Mouse (Mus musculus) adrenal gland, adult 2 months (tissue): Measurements from ENCODE around the gene Lgals3bp. TPM values are rescaled to one million over a fixed set of nuclear protein-coding genes. Genes with fewer than 3 reads are reported as not detected.

Experiments used
- DNase-seq: peaks from one replicate; pipeline ENCODE4 v3.0.0; 2021
- polyA plus RNA-seq: library from polyadenylated mRNA; depleted of rRNA; stranded (reverse); fragments of >200 nt; gene quantifications from 2 replicates; pipeline ENCODE4 v1.2.3, GENCODE M21; 2012; rRNA removed
- total RNA-seq, 2 experiments: library from RNA; stranded (reverse); gene quantifications; 2 replicates each; pipeline ENCODE4 v1.2.3; 2021

Lgals3bp gene
- total and polyA plus RNA-seq, 3 experiments, result 92.7 to 430 (median 160) TPM

DNA sequence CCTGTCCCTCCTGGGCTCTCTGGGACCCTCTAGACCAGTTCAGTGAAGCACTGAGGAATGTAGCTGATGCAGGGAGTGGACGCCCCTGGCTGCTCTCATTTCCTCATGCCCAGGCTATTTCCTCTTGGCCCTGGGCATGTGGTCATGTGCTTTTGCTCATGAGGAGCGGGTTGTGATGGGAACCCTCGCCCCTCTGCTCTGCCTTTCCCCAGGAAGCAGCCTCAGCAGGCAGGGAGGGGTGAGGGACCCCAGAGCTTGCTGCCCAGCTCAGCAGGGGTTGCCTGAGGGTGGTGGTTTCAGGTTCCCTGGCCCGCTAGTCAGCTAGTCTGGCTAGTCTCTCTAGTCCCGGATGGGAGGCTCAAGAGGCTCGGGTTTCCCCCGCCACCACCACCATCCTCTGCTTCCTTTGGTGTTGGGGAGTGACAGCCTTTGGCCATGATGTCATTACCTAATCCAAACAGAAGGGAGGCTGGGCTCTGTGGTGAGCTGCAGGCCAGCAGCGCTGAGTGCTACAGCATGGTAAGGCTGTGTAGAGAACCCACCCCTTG, 38.8 kb downstream of the Lgals3bp start:
- DNase-seq, result peak; percentile 53

DNA sequence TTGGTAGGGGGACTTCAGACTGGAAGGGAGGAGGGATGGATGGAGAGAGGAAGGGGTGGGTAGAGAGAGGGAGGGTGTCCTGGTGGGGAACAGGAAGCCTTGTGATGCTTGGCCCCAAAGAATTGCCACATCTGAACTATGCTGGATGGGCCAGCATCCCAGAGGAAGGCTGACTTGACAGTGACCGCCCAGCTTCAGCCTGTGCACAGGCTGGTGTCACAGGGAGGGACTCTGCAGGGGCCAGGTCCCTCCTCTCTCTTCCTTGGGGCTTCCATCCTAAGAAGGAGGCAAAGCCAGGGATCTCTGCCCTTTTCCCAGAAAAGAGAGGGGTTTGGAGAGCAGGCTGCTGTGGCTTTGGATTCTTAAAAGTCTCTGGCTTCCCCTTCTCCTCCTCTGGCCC, 39.4 kb downstream of the Lgals3bp start:
- DNase-seq, result no peak

DNA sequence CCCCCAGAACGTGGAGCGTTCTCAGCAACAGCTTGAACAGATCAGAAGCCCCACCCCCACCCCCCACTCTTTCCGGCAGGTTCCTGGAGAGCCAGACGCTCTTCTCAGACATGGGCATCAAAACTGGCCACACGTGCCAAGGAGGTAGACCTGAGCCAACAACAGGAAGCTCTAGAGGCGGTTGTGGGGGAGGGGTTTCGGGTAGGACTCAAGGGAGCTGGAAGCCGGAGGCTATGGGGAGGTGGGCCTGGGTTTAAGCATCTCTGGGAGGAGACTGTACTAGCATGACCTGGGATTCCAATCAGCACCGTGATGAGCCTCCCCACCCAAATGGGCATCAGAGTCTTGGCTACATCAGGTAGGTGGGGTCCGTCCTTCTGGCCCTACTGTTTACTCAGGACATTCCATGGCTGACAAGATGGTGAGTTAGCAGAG, 41.0 kb downstream of the Lgals3bp start:
- DNase-seq, result no peak

- no peak for DNase-seq
Observed at GRCm38 (mm10) chr11:118360491-118360890, 41.4 kb downstream of the Lgals3bp start.

- DNase-seq, result no peak
Observed at GRCm38 (mm10) chr11:118355640-118356039, 46.3 kb downstream of the Lgals3bp start, which contains the start of gene Timp2. TSS of gene Timp2 (minus strand) at chr11:118355740.

- DNase-seq, result peak; percentile 91
Observed at GRCm38 (mm10) chr11:118355205-118355604, 46.7 kb downstream of the Lgals3bp start.

- no peak for DNase-seq
Observed at GRCm38 (mm10) chr11:118354636-118355191, 47.2 kb downstream of the Lgals3bp start.

DNA sequence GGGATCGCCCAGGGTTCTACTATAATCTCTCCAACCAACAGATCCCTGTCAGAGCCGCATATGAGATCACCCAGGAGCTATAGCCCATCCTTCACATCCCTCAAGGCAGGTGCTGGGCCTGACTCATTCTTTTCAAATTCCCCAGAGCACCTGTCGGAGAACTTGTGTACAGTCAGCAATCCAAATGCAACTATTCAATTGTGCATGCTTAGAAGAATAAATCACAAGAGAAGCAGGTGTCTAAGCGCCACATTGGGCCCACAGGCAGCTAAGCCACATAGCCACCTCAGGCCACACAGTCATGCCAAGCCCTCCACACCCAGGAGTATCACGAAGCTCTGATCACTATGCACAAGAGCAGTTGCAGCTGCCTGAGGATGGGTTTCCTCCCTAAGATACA, 52.4 kb downstream of the Lgals3bp start:
- DNase-seq, result no peak

DNA sequence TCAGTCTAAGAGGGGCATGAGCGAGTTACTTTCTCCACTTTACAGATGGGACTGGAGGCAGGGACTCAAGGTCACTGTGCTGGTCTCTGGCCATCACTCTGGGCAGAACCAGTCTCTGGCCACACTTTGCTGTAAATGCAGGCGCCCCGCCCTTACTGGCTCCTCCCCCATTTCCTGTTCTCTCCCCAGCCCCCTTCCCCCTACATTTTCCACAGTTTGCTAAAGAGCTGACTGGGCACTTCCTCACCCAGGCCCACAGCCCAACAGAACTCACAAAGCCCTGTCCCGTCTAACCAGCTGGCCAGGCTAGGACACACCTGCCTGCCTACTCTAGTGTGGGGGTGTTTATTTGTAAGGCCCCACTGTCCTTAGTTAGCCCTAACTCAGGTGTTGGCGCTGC, 53.0 kb downstream of the Lgals3bp start:
- DNase-seq, result peak; percentile 35

DNA sequence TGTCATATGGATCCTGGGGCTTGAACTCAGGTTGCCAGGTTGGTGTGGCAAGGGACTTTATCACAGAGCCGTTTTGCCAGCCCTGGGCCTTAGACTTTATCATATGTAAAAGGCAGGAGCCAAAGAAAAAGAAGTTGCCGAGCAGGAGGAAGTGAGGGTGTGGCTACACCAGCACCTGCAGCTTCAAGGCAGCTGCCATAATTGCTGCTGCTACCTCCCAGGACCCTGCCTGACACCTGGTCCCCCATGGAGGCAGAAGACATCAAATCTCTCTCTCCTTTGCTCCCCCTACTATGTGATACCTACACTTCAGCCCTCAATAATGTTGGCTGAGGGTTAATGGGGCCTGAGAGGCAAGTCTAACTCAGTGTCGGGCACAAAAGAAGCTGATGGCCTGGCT, 53.5 kb downstream of the Lgals3bp start:
- no peak for DNase-seq

- DNase-seq, result no peak
Observed at GRCm38 (mm10) chr11:118347911-118348310, 54.0 kb downstream of the Lgals3bp start.

GRCm38 (mm10) chr11:118347391-118347790, 54.5 kb downstream of the Lgals3bp start:
- no peak for DNase-seq

DNA sequence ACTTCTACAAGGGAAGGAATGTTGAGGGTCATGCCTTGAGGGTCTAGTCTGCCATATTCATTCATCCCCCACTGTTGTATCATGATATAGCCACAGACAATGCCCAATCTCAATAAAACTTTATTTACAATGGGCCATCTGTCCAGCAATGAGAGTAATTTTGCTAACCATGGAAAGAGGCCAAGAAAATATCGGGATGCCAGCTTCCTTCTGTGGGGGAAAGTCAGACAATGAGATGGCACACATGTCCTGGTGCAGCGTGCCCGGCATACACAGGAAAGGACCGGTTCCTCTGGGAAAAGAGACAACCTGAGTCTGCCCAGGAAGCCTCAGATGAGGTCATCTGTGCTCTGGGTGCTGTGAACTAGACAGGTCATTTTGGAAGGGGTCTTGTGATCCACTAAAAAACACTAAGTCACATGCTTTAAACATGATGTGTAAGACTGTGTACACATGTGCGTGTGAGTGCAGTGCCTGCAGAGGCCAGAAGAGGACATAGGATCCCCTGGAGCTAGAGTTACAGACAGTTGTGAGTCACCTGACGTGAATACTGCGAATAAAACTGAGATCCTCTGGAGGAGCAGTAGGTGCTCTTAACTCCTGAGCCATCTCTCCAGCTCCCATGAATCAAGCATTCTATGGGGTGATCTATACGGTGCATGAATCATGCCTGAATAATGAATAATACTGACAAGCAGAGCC, 55.3 kb downstream of the Lgals3bp start:
- DNase-seq, result no peak

DNA sequence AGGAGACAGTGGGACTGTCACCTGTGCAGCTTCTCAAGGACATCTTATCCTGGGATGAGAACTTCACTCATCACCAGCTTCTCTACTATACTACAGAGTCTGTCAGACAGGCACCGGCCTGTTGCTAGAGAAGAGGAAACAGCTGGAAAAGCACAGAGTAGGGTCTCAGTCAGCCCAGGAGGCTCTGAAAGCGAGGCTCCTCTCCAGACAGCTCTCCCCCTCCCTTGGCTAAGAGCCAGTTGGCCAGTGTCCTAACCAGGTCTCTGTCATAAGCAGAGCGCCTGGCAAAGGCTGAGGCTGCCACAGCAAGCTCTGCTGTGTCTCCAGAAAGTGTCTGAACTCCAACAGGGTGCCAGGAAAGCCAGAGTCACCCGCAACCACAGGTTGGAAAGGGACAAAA, 56.2 kb downstream of the Lgals3bp start:
- DNase-seq, result no peak

GRCm38 (mm10) chr11:118343629-118344028, 58.3 kb downstream of the Lgals3bp start:
- DNase-seq, result no peak

Other genes starting within 250 kb of the Lgals3bp start
- gene Cyth1, start 153.5 kb downstream of the Lgals3bp start, total RNA-seq, result 10 to 100 TPM; 28.9 to 34.0 TPM
- gene Cyth1, start 153.5 kb downstream of the Lgals3bp start, polyA plus RNA-seq, result 13.8 and 16.1 TPM in 2 replicates
- 10 to 100 TPM; 18.7 to 26.2 TPM for gene Usp36, start 111.8 kb downstream of the Lgals3bp start, total RNA-seq
- 21.4 and 22.4 TPM in 2 replicates for gene Usp36, start 111.8 kb downstream of the Lgals3bp start, polyA plus RNA-seq
- under 1 TPM; 0.46 to 0.93 TPM for gene Cep295nl, start 59.6 kb downstream of the Lgals3bp start, total RNA-seq
- 0.12 TPM in 1 of 2 replicates, not detected in the other for gene Cep295nl, start 59.6 kb downstream of the Lgals3bp start, polyA plus RNA-seq
- 100 to 1,000 TPM in 1 of 2 experiments, 10 to 100 TPM in 1; 89.7 to 198 TPM for gene Timp2, start 46.4 kb downstream of the Lgals3bp start, total RNA-seq
- gene Timp2, start 46.4 kb downstream of the Lgals3bp start, polyA plus RNA-seq, result 79.4 and 126 TPM in 2 replicates
- gene Cant1, start 17.0 kb upstream of the Lgals3bp start, total RNA-seq, result 10 to 100 TPM; 28.8 to 35.6 TPM
- gene Cant1, start 17.0 kb upstream of the Lgals3bp start, polyA plus RNA-seq, result 59.5 and 66.8 TPM in 2 replicates
- 10 to 100 TPM; 14.8 to 24.8 TPM for gene C1qtnf1, start 26.1 kb upstream of the Lgals3bp start, total RNA-seq
- 14.6 and 17.9 TPM in 2 replicates for gene C1qtnf1, start 26.1 kb upstream of the Lgals3bp start, polyA plus RNA-seq
- 10 to 100 TPM; 10.1 to 17.1 TPM for gene Engase, start 74.7 kb upstream of the Lgals3bp start, total RNA-seq
- 26.4 and 40.6 TPM in 2 replicates for gene Engase, start 74.7 kb upstream of the Lgals3bp start, polyA plus RNA-seq